ENCODE assay signal across 8 mouse cellular contexts in genomic region chr9:55151096-55151495, GRCm38 (mm10). TPM values are rescaled to one million over a fixed set of nuclear protein-coding genes. Genes with fewer than 3 reads are reported as not detected.
DNase-seq lines count a peak whose midpoint lies in the region; ATAC-seq and TF ChIP-seq lines count a peak whose summit lies in the region.

No protein-coding gene starts in this region.

- H3K27ac ChIP-seq in cerebellum, adult 2 months (ENCODE audit: insufficient read depth, low read length): no peak overlapping the region
- H3K27ac ChIP-seq in lung, postnatal 0 days (ENCODE audit: low read length): no peak overlapping the region
- no peak overlapping the region for H3K27ac ChIP-seq in hindbrain, embryonic 14.5 days
- H3K27ac ChIP-seq in midbrain, embryonic 13.5 days: no peak overlapping the region

- no peak for ATAC-seq in lung, postnatal 0 days
- ATAC-seq in hindbrain, embryonic 14.5 days (ENCODE audit: low FRiP score): no peak
- ATAC-seq in midbrain, embryonic 13.5 days: no peak

- no peak for DNase-seq in cerebellum, adult 2 months
- DNase-seq in cerebellum, postnatal 25 days: no peak
- no peak for DNase-seq in lung, postnatal 0 days (ENCODE audit: low spot score)
- no peak for DNase-seq in lung, postnatal 36 days
- no peak for DNase-seq in hindbrain, embryonic 14.5 days (ENCODE audit: low spot score)
- DNase-seq in layer of hippocampus, postnatal 36 days: no peak
- no peak for DNase-seq in layer of hippocampus, postnatal 14 days (ENCODE audit: low spot score in 2 of 2)

- peak overlapping the region; percentile 11 for H3K4me3 ChIP-seq in cerebellum, adult 2 months (replicated peaks; ENCODE audit: insufficient read depth, low read depth, low read length)
- 0 out of 2 replicates have a peak overlapping the region, but pooled peaks have one; percentile 95 for H3K4me3 ChIP-seq in lung, postnatal 0 days (ENCODE audit: low read depth, low read length)
- peak overlapping the region; percentile 94; the same call in 1 of the 2 replicates for H3K4me3 ChIP-seq in hindbrain, embryonic 14.5 days (replicated peaks; ENCODE audit: low read length)
- H3K4me3 ChIP-seq in midbrain, embryonic 13.5 days (replicated peaks): peak overlapping the region; percentile 96

- TF ChIP-seq POLR2A in cerebellum, adult 2 months (IDR thresholded peaks at IDR 0.05; ENCODE audit: borderline replicate concordance, insufficient read depth, low read length): no peak

- no peak overlapping the region for H3K9ac ChIP-seq in lung, postnatal 0 days (replicated peaks; ENCODE audit: low read depth)
- no peak overlapping the region for H3K9ac ChIP-seq in hindbrain, embryonic 14.5 days
- H3K9ac ChIP-seq in midbrain, embryonic 13.5 days (replicated peaks): peak overlapping the region; percentile 96; the same call in 1 of the 2 replicates

- TF ChIP-seq CTCF in cerebellum, adult 2 months (IDR thresholded peaks at IDR 0.05; ENCODE audit: borderline replicate concordance, insufficient read depth, low read depth, low read length): no peak
- TF ChIP-seq CTCF in lung, postnatal 0 days (IDR thresholded peaks at IDR 0.05): no peak

- peaks cover 10% of the 10 kb centered on the region; the same call in 1 of the 2 replicates for H3K4me1 ChIP-seq in cerebellum, adult 2 months (ENCODE audit: control insufficient read depth, insufficient read depth, low read length)
- peaks cover 8% of the 10 kb centered on the region; the same call in 1 of the 2 replicates for H3K4me1 ChIP-seq in lung, postnatal 0 days (ENCODE audit: insufficient read depth, low read depth, low read length)
- peaks cover 23% of the 10 kb centered on the region for H3K4me1 ChIP-seq in hindbrain, embryonic 14.5 days (replicated peaks; ENCODE audit: control insufficient read depth, insufficient read depth, low read length)
- peaks cover 28% of the 10 kb centered on the region for H3K4me1 ChIP-seq in midbrain, embryonic 13.5 days (replicated peaks)

- peak overlapping the region; percentile 90; the same call in 1 of the 2 replicates for H3K4me2 ChIP-seq in lung, postnatal 0 days (replicated peaks; ENCODE audit: low read depth, low read length)
- H3K4me2 ChIP-seq in hindbrain, embryonic 14.5 days (replicated peaks): peak overlapping the region; percentile 92
- H3K4me2 ChIP-seq in midbrain, embryonic 13.5 days (replicated peaks): peak overlapping the region; percentile 89

- no peaks in the 10 kb centered on the region for H3K9me3 ChIP-seq in lung, postnatal 0 days (ENCODE audit: low read length)
- no peaks in the 10 kb centered on the region for H3K9me3 ChIP-seq in hindbrain, embryonic 14.5 days (ENCODE audit: control insufficient read depth, low read length)
- H3K9me3 ChIP-seq in midbrain, embryonic 13.5 days: no peaks in the 10 kb centered on the region

- no peaks in the 10 kb centered on the region for H3K36me3 ChIP-seq in lung, postnatal 0 days (ENCODE audit: insufficient read depth, low read length)
- no peaks in the 10 kb centered on the region for H3K36me3 ChIP-seq in hindbrain, embryonic 14.5 days (replicated peaks; ENCODE audit: control insufficient read depth, insufficient read depth)
- H3K36me3 ChIP-seq in midbrain, embryonic 13.5 days: no peaks in the 10 kb centered on the region

- no peak for TF ChIP-seq EP300 in lung, postnatal 0 days (IDR thresholded peaks at IDR 0.05)

- no peaks in the 10 kb centered on the region; the same call in 1 of the 2 replicates for H3K27me3 ChIP-seq in cerebellum, adult 2 months (ENCODE audit: control insufficient read depth, insufficient read depth, low read length)
- no peaks in the 10 kb centered on the region for H3K27me3 ChIP-seq in lung, postnatal 0 days (replicated peaks; ENCODE audit: insufficient read depth, low read length)
- no peaks in the 10 kb centered on the region for H3K27me3 ChIP-seq in hindbrain, embryonic 14.5 days (ENCODE audit: control insufficient read depth, insufficient read depth, low read length)
- 0 out of 2 replicates have a peak, but pooled peaks cover 3% of the 10 kb centered on the region for H3K27me3 ChIP-seq in midbrain, embryonic 13.5 days

RNA-seq across cellular contexts. Expression of gene Ube2q2, which starts 2.4 kb away (rescaled TPM):
- 54.5 and 54.9 TPM in 2 replicates for polyA plus RNA-seq in cerebellum, adult 2 months (2012; rRNA removed)
- polyA plus RNA-seq in lung, postnatal 0 days (2015; fragmentation: Nextera tagmentation; extraction: Ambion mirVana): 24.5 and 26.1 TPM in 2 replicates
- 49.8 and 52.2 TPM in 2 replicates for polyA plus RNA-seq in hindbrain, embryonic 14.5 days (2014; fragmentation: Nextera tagmentation; extraction: Ambion mirVana)
- polyA plus RNA-seq in midbrain, embryonic 13.5 days (2015; fragmentation: Nextera tagmentation; extraction: Ambion mirVana): 32.2 and 38.7 TPM in 2 replicates
- total RNA-seq in layer of hippocampus, postnatal 36 days (2021): 10 to 100 TPM; 62.0 to 66.6 TPM
- total RNA-seq in layer of hippocampus, postnatal 14 days (2021): 10 to 100 TPM; 49.2 to 55.2 TPM

RNA-seq across cellular contexts. Expression of gene Fbxo22, which starts 57.6 kb away (rescaled TPM):
- 42.9 and 45.3 TPM in 2 replicates for polyA plus RNA-seq in cerebellum, adult 2 months (2012; rRNA removed)
- 27.4 and 34.0 TPM in 2 replicates for polyA plus RNA-seq in lung, postnatal 0 days (2015; fragmentation: Nextera tagmentation; extraction: Ambion mirVana)
- polyA plus RNA-seq in hindbrain, embryonic 14.5 days (2014; fragmentation: Nextera tagmentation; extraction: Ambion mirVana): 79.1 and 85.8 TPM in 2 replicates
- polyA plus RNA-seq in midbrain, embryonic 13.5 days (2015; fragmentation: Nextera tagmentation; extraction: Ambion mirVana): 87.8 and 89.2 TPM in 2 replicates
- total RNA-seq in layer of hippocampus, postnatal 36 days (2021): 10 to 100 TPM; 35.2 to 35.3 TPM
- total RNA-seq in layer of hippocampus, postnatal 14 days (2021): 10 to 100 TPM; 37.7 to 40.0 TPM

Comparison
In these comparisons a context has a peak if more than half of its experiments do, and no peak if none do; other contexts are left out.
1. H3K4me3 ChIP-seq: peak in every context shown above with its lines; median percentile 96 in midbrain, embryonic 13.5 days; 95 in lung, postnatal 0 days; 94 in hindbrain, embryonic 14.5 days; 11 in cerebellum, adult 2 months.